Mouse (Mus musculus) CD4-positive helper T cell, adult 2 months (primary cell): ENCODE data around the gene Gm17655.
"Not testable (repeated sequence)": the region's sequence is repeated elsewhere in the genome, so short reads cannot be mapped to it uniquely, and the experiment has no call there.

ENCODE experiments used
- DNase-seq: peaks from one replicate; pipeline ENCODE4 v3.0.0-alpha.2; 2012; ENCODE audit warnings: low read depth, missing footprints, low spot score

Gene Gm17655

GRCm38 (mm10) chr5:110086161-110086866 is 14.0 kb upstream of the Gm17655 start:
- no peak for DNase-seq

GRCm38 (mm10) chr5:110082961-110083360 is 10.6 kb upstream of the Gm17655 start:
- no peak for DNase-seq

GRCm38 (mm10) chr5:110057637-110058408 is 14.5 kb downstream of the Gm17655 start:
- peak; percentile 87 for DNase-seq

- DNase-seq, result peak; percentile 21
These were observed 48.5 kb downstream of the Gm17655 start for GRCm38 (mm10) chr5:110023694-110024427.

- no peak for DNase-seq
These were observed 49.0 kb downstream of the Gm17655 start for GRCm38 (mm10) chr5:110023273-110023672.

- not testable (repeated sequence) for DNase-seq
These were observed 56.5 kb downstream of the Gm17655 start for GRCm38 (mm10) chr5:110015775-110016174.
